Mouse (Mus musculus) MEL (cell line): ENCODE measurements around the gene Ccdc47. TPM values are rescaled to one million over a fixed set of nuclear protein-coding genes. Genes with fewer than 3 reads are reported as not detected.

Experiments used
- DNase-seq: peaks from one replicate; pipeline ENCODE4 v3.0.0; 2011; ENCODE audit warnings: low read depth, low spot score
- H3K27ac ChIP-seq: 2 replicates; pipeline ENCODE4 v1.5.1; 2012; ENCODE audit warnings: low read depth, mild to moderate bottlenecking, control low read depth, low read length, moderate library complexity; ENCODE audit not compliant: control insufficient read depth
- H3K27me3 ChIP-seq, 2 experiments: fragments of 150-350 bp in 1 of 2; sonication (generic) in 1 of 2; 2 replicates each; pipeline ENCODE4 v1.6.1; 2012; ENCODE audit warnings: low read length in 2 of 2, mild to moderate bottlenecking in 2 of 2, improper control_type of control experiment in 1 of 2, moderate library complexity in 1 of 2; ENCODE audit not compliant: insufficient read depth in 2 of 2, control insufficient read depth in 1 of 2
- H3K36me3 ChIP-seq, 2 experiments: 2 replicates each; pipeline ENCODE4 v1.6.1; 2012 to 2014; ENCODE audit warnings: low read length in 2 of 2, improper control_type of control experiment in 1 of 2, inconsistent platforms in 1 of 2, mild to moderate bottlenecking in 1 of 2; ENCODE audit not compliant: insufficient read depth in 2 of 2, control insufficient read depth in 1 of 2
- H3K4me1 ChIP-seq, 2 experiments: fragments of 150-350 bp in 1 of 2; sonication (generic) in 1 of 2; 2 replicates each; pipeline ENCODE4 v1.6.1; 2012; ENCODE audit warnings: low read length in 2 of 2, improper control_type of control experiment in 1 of 2, mild to moderate bottlenecking in 1 of 2; ENCODE audit not compliant: insufficient read depth in 2 of 2, control insufficient read depth in 1 of 2
- H3K4me3 ChIP-seq, 2 experiments: fragments of 150-350 bp in 1 of 2; sonication (generic) in 1 of 2; 2 replicates each; pipeline ENCODE4 v1.5.1; 2012; ENCODE audit warnings: low read depth in 2 of 2, low read length in 2 of 2, mild to moderate bottlenecking in 2 of 2, moderate library complexity in 2 of 2, control low read depth in 1 of 2, improper control_type of control experiment in 1 of 2; ENCODE audit not compliant: control insufficient read depth in 1 of 2, insufficient read depth in 1 of 2
- H3K79me2 ChIP-seq: 2 replicates; pipeline ENCODE4 v1.6.1; 2012; ENCODE audit warnings: mild to moderate bottlenecking, low read length, moderate library complexity; ENCODE audit not compliant: control insufficient read depth, poor library complexity, insufficient read depth
- H3K9ac ChIP-seq: 2 replicates; pipeline ENCODE4 v1.6.1; 2012; ENCODE audit warnings: low read depth, mild to moderate bottlenecking, control low read depth, low read length, moderate library complexity; ENCODE audit not compliant: control insufficient read depth, poor library complexity, severe bottlenecking
- H3K9me3 ChIP-seq: fragments of 150-350 bp; sonication (generic); replicated peaks from 2 replicates; pipeline ENCODE4 v1.6.1; 2012; ENCODE audit warnings: mild to moderate bottlenecking, low read length, improper control_type of control experiment, moderate library complexity; ENCODE audit not compliant: insufficient read depth
- BHLHE40 ChIP-seq: IDR thresholded peaks from 2 replicates; pipeline ENCODE4 v1.6.1; 2012; ENCODE audit warnings: low read depth, mild to moderate bottlenecking, inconsistent platforms, low read length, improper control_type of control experiment, borderline replicate concordance
- E2F4 ChIP-seq: IDR thresholded peaks from 2 replicates; pipeline ENCODE4 v1.6.1; 2011; ENCODE audit warnings: low read depth, low read length, improper control_type of control experiment, borderline replicate concordance
- EP300 ChIP-seq, 2 experiments: IDR thresholded peaks; 2 replicates each; pipeline ENCODE4 v1.6.1; 2011; ENCODE audit warnings: improper control_type of control experiment in 2 of 2, low read length in 2 of 2, low read depth in 1 of 2, mild to moderate bottlenecking in 1 of 2
- ETS1 ChIP-seq: IDR thresholded peaks from 2 replicates; pipeline ENCODE4 v1.6.1; 2012; ENCODE audit warnings: low read depth, mild to moderate bottlenecking, inconsistent platforms, low read length, improper control_type of control experiment, moderate library complexity
- GATA1 ChIP-seq: IDR thresholded peaks from 2 replicates; pipeline ENCODE4 v1.6.1; 2011; ENCODE audit warnings: low read depth, low read length, improper control_type of control experiment
- MXI1 ChIP-seq: IDR thresholded peaks from 2 replicates; pipeline ENCODE4 v1.6.1; 2011; ENCODE audit warnings: mild to moderate bottlenecking, low read depth, low read length, improper control_type of control experiment
- MYC ChIP-seq: IDR thresholded peaks from 2 replicates; pipeline ENCODE4 v1.6.1; 2011; ENCODE audit warnings: low read depth, mild to moderate bottlenecking, low read length, improper control_type of control experiment, moderate library complexity
- NELFE ChIP-seq: IDR thresholded peaks from 2 replicates; pipeline ENCODE4 v1.6.1; 2011; ENCODE audit warnings: low read depth, low read length, improper control_type of control experiment
- NRF1 ChIP-seq: IDR thresholded peaks from 2 replicates; pipeline ENCODE4 v1.6.1; 2014; ENCODE audit warnings: low read depth, mild to moderate bottlenecking, inconsistent platforms, low read length, improper control_type of control experiment, moderate library complexity; ENCODE audit not compliant: poor library complexity, insufficient read depth, severe bottlenecking
- POLR2A ChIP-seq, 2 experiments: IDR thresholded peaks; 2 replicates each; pipeline ENCODE4 v1.6.1; 2011 to 2012; ENCODE audit warnings: low read length in 2 of 2, mild to moderate bottlenecking in 2 of 2, control low read depth in 1 of 2, improper control_type of control experiment in 1 of 2, low read depth in 1 of 2, moderate library complexity in 1 of 2; ENCODE audit not compliant: control insufficient read depth in 1 of 2, insufficient read depth in 1 of 2, poor library complexity in 1 of 2
- POLR2AphosphoS2 ChIP-seq: IDR thresholded peaks from 2 replicates; pipeline ENCODE4 v1.6.1; 2011; ENCODE audit warnings: low read length, improper control_type of control experiment
- POLR2AphosphoS5 ChIP-seq: IDR thresholded peaks from 2 replicates; pipeline ENCODE4 v1.6.1; 2012; ENCODE audit warnings: low read depth, borderline replicate concordance, mild to moderate bottlenecking, inconsistent platforms, low read length, moderate library complexity, mixed read lengths
- RCOR1 ChIP-seq: IDR thresholded peaks from 2 replicates; pipeline ENCODE4 v1.6.1; 2012; ENCODE audit warnings: low read depth, mild to moderate bottlenecking, inconsistent platforms, low read length, improper control_type of control experiment
- SIN3A ChIP-seq: IDR thresholded peaks from 2 replicates; pipeline ENCODE4 v1.6.1; 2012; ENCODE audit warnings: low read length, improper control_type of control experiment, inconsistent platforms
- TAL1 ChIP-seq: IDR thresholded peaks from 2 replicates; pipeline ENCODE4 v1.6.1; 2012; ENCODE audit warnings: mild to moderate bottlenecking, inconsistent platforms, low read length, moderate library complexity, mixed read lengths
- TBP ChIP-seq: IDR thresholded peaks from 2 replicates; pipeline ENCODE4 v1.8.0; 2011; ENCODE audit warnings: low read depth, low read length, improper control_type of control experiment
- TCF12 ChIP-seq: IDR thresholded peaks from 2 replicates; pipeline ENCODE4 v1.6.1; 2014; ENCODE audit warnings: low read depth, mild to moderate bottlenecking, inconsistent platforms, low read length, improper control_type of control experiment, moderate library complexity
- USF2 ChIP-seq, 2 experiments: IDR thresholded peaks; 2 replicates each; pipeline ENCODE4 v1.6.1; 2011 to 2012; ENCODE audit warnings: improper control_type of control experiment in 2 of 2, low read length in 2 of 2, borderline replicate concordance in 1 of 2, inconsistent platforms in 1 of 2, low read depth in 1 of 2, mild to moderate bottlenecking in 1 of 2; ENCODE audit not compliant: insufficient read depth in 1 of 2
- ZC3H11A ChIP-seq: IDR thresholded peaks from 2 replicates; pipeline ENCODE4 v1.6.1; 2012; ENCODE audit warnings: low read depth, mild to moderate bottlenecking, inconsistent platforms, low read length, improper control_type of control experiment
- ZKSCAN1 ChIP-seq: IDR thresholded peaks from 2 replicates; pipeline ENCODE4 v1.6.1; 2012; ENCODE audit warnings: low read depth, mild to moderate bottlenecking, inconsistent platforms, low read length, improper control_type of control experiment, moderate library complexity
- ZMIZ1 ChIP-seq: IDR thresholded peaks from 2 replicates; pipeline ENCODE4 v1.6.1; 2012; ENCODE audit warnings: low read depth, mild to moderate bottlenecking, inconsistent platforms, low read length, improper control_type of control experiment, moderate library complexity
- ZNF384 ChIP-seq: IDR thresholded peaks from 2 replicates; pipeline ENCODE4 v1.6.1; 2012; ENCODE audit warnings: low read depth, mild to moderate bottlenecking, inconsistent platforms, low read length, improper control_type of control experiment
- polyA plus RNA-seq, 2 experiments: library from polyadenylated mRNA; stranded (reverse) in 1 of 2; unstranded in 1 of 2; fragments of >175 nt in 1 of 2; fragments of >200 nt in 1 of 2; gene quantifications; 2 replicates each; pipeline versions ENCODE4 v1.2.1 to v1.2.4; 2012; ENCODE audit warnings: low replicate concordance in 2 of 2, low read depth in 1 of 2; ENCODE audit not compliant: insufficient read length in 2 of 2, insufficient read depth in 1 of 2, missing spikeins in 1 of 2
- total RNA-seq: library from RNA; depleted of rRNA; stranded (reverse); fragments of 300-350 nt; gene quantifications from 2 replicates; pipeline ENCODE4 v1.2.3, GENCODE M21; 2012

Ccdc47 gene
- total and polyA plus RNA-seq, 3 experiments = 47.6 to 145 (median 51.6) TPM

- Histone ChIP-seq H3K36me3 (peaks cover 0 to 39% of the 10 kb centered on the region in 2 experiments; a peak in 3 of 4 replicates), H3K79me2 (no peaks in the 10 kb centered on the region), H3K27ac (peak overlapping the region; percentile 67), H3K9ac (peak overlapping the region; percentile 16; the same call in 1 of the 2 replicates), H3K9me3 (no peaks in the 10 kb centered on the region), H3K27me3 (no peaks in the 10 kb centered on the region), H3K4me3 (no peak overlapping the region), H3K4me1 (peaks cover 22 to 41% of the 10 kb centered on the region in 2 experiments)
- TF ChIP-seq SIN3A = peak; percentile 82
- TF ChIP-seq E2F4 = no peak
- TF ChIP-seq TAL1 = peak; percentile 27; the same call in 1 of the 2 replicates
- TF ChIP-seq EP300 (IDR thresholded peaks at IDR 0.05; ENCODE audit: low read depth in 1 of 2, low read length in 2 of 2) = peak; percentile 55 to 69
- TF ChIP-seq TBP = peak; percentile 38; the same call in 1 of the 2 replicates
- peak; percentile 61 for TF ChIP-seq ETS1
- TF ChIP-seq ZNF384 = no peak
- TF ChIP-seq GATA1 = peak; percentile 86
- TF ChIP-seq USF2 (IDR thresholded peaks at IDR 0.05; ENCODE audit: borderline replicate concordance in 1 of 2, insufficient read depth in 1 of 2, low read depth in 1 of 2, low read length in 2 of 2) = no peak
- TF ChIP-seq POLR2AphosphoS5 = no peak
- peak; percentile 72 for TF ChIP-seq RCOR1
- TF ChIP-seq TCF12 = peak; percentile 68; the same call in 1 of the 2 replicates
- 0 out of 2 replicates have a peak, but pooled peaks have one; percentile 9 for TF ChIP-seq MYC
- peak; percentile 56; the same call in 1 of the 2 replicates for TF ChIP-seq MXI1
- DNase-seq = peak; percentile 77
These were observed 37.9 kb downstream of the Ccdc47 start for GRCm38 (mm10) chr11:106178036-106178782.

- TF ChIP-seq POLR2AphosphoS5 (no peak), GATA1 (peak; percentile 71), RCOR1 (0 out of 2 replicates have a peak, but pooled peaks have one; percentile 53), TCF12 (peak; percentile 50; the same call in 1 of the 2 replicates), NRF1 (no peak), POLR2A (IDR thresholded peaks at IDR 0.05; ENCODE audit: control insufficient read depth in 1 of 2, insufficient read depth in 1 of 2, low read depth in 1 of 2, low read length in 2 of 2, poor library complexity in 1 of 2) (no peak), ZC3H11A (no peak), ZNF384 (no peak), NELFE (no peak), ZMIZ1 (no peak), ZKSCAN1 (no peak), POLR2AphosphoS2 (no peak), BHLHE40 (no peak)
- DNase-seq = no peak
- Histone ChIP-seq H3K4me3 (no peak overlapping the region), H3K36me3 (peaks cover 0 to 47% of the 10 kb centered on the region in 2 experiments; a peak in 3 of 4 replicates), H3K79me2 (no peaks in the 10 kb centered on the region), H3K27ac (no peak overlapping the region), H3K27me3 (no peaks in the 10 kb centered on the region), H3K4me1 (peaks cover 28 to 51% of the 10 kb centered on the region in 2 experiments), H3K9ac (no peak overlapping the region), H3K9me3 (no peaks in the 10 kb centered on the region)
These were observed 39.8 kb downstream of the Ccdc47 start for GRCm38 (mm10) chr11:106176372-106176771.
